Mouse (Mus musculus): ENCODE data around the gene Dusp19. TPM values are rescaled to one million over a fixed set of nuclear protein-coding genes. Genes with fewer than 3 reads are reported as not detected.

Dusp19 gene
- polyA plus RNA-seq, 1 experiment from 2014 or later: 13.3 TPM

DNA sequence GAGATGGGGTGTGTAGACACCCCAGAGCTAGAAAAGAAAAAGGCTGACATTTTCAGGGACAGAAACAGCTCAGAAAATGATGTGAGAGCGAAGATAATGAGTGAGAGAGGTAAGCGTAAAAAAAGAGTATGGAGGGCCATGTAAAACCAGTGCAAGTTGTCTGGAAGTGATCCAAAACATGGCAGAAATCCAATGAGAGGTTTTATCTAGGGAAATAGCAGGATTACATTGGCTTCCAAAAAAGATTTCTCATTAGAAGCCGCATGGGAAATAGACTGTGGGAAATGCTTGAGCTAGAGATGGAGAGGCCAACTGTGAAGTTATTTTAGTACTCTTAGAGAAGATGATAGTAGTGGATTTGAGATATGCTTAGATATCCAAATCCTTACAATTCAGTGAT is 5.1 kb downstream of the Dusp19 start:
- ATAC-seq (replicated peaks; ENCODE audit: insufficient number of reproducible peaks, low FRiP score, low TSS enrichment): no peak
- Histone ChIP-seq H3K4me2 (no peak overlapping the region), H3K4me1 (ENCODE audit: control insufficient read depth, insufficient read depth, low read length) (no peaks in the 10 kb centered on the region), H3K9ac (ENCODE audit: low read depth, low read length) (no peak overlapping the region), H3K9me3 (replicated peaks; ENCODE audit: control insufficient read depth, low read length) (no peaks in the 10 kb centered on the region), H3K27ac (ENCODE audit: low read depth, low read length) (no peak overlapping the region), H3K36me3 (ENCODE audit: control insufficient read depth, insufficient read depth, low read length) (0 out of 2 replicates have a peak, but pooled peaks cover 6% of the 10 kb centered on the region), H3K27me3 (ENCODE audit: control insufficient read depth, insufficient read depth, low read length) (no peaks in the 10 kb centered on the region), H3K4me3 (ENCODE audit: low read depth, low read length) (no peak overlapping the region)
- 85% methylated on average over 3 of the region's 3 CpGs for WGBS (ENCODE audit: insufficient replicate concordance)

DNA sequence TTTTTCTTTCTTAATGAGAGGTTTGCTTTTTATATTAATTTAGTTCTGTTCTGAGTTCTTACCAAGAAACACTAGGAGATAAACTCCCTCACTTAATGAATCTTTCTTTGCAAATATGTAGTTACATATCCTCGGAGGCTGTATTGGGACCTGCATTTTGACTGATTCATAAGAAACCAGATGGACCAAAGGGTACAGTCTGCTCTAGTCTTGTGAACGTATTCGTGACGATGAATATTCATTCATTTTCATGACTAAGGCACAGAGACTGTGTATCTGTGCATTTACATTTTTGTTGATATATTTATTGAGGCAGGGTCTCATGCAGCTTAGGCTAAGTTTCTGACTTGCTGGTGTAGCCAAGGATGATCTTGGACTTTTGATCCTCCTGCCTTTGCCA is 7.7 kb downstream of the Dusp19 start:
- no peak overlapping the region for H3K4me3 ChIP-seq (ENCODE audit: low read depth, low read length)
- no peak overlapping the region for H3K9ac ChIP-seq (ENCODE audit: low read depth, low read length)
- no peaks in the 10 kb centered on the region for H3K4me1 ChIP-seq (ENCODE audit: control insufficient read depth, insufficient read depth, low read length)
- no peaks in the 10 kb centered on the region for H3K9me3 ChIP-seq (replicated peaks; ENCODE audit: control insufficient read depth, low read length)
- ATAC-seq (replicated peaks; ENCODE audit: insufficient number of reproducible peaks, low FRiP score, low TSS enrichment): no peak
- H3K4me2 ChIP-seq: no peak overlapping the region
- no peak overlapping the region for H3K27ac ChIP-seq (ENCODE audit: low read depth, low read length)
- no peaks in the 10 kb centered on the region for H3K27me3 ChIP-seq (ENCODE audit: control insufficient read depth, insufficient read depth, low read length)
- H3K36me3 ChIP-seq (ENCODE audit: control insufficient read depth, insufficient read depth, low read length): 0 out of 2 replicates have a peak, but pooled peaks cover 6% of the 10 kb centered on the region
- 86% methylated on average over 4 of the region's 4 CpGs for WGBS (ENCODE audit: insufficient replicate concordance)

DNA sequence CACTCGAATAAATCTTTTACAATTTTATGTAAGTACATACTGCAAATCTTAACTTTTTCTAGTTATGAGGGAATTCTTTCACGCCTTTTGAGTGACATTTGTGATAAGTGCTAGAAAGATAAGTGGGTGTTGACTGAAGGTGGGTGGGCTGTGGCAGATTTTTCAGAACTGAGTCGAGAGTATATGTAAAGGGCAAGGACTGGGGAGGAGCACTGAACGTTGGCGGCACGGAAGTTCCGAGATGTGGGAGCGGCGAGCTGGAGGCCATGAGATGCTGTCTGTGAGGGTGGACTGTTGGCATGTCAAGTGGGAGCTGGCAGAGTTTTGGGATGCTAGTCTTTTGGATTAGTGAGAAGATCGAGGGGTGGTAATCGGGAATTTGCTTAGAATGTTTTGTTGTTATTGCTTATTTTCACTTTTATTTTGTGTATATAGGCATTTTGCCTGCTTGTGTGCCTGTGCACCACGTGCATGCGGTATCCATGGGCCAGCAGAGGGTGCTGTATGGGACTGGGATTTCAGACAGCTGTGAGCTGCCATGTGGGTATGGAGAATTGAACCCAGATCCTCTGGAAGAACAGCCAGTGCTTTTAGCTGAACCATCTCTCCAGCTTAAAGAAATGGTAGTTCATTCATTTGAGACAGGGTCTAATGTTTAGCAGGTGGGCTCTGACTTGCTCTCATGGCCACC is 15.6 kb downstream of the Dusp19 start:
- ATAC-seq (replicated peaks; ENCODE audit: insufficient number of reproducible peaks, low FRiP score, low TSS enrichment): no peak
- WGBS (ENCODE audit: insufficient replicate concordance): 70% methylated on average over 13 of the region's 13 CpGs
- Histone ChIP-seq H3K36me3 (ENCODE audit: control insufficient read depth, insufficient read depth, low read length) (no peaks in the 10 kb centered on the region), H3K27ac (ENCODE audit: low read depth, low read length) (no peak overlapping the region), H3K4me1 (ENCODE audit: control insufficient read depth, insufficient read depth, low read length) (no peaks in the 10 kb centered on the region), H3K9me3 (replicated peaks; ENCODE audit: control insufficient read depth, low read length) (no peaks in the 10 kb centered on the region), H3K4me2 (no peak overlapping the region), H3K9ac (ENCODE audit: low read depth, low read length) (no peak overlapping the region), H3K27me3 (ENCODE audit: control insufficient read depth, insufficient read depth, low read length) (no peaks in the 10 kb centered on the region), H3K4me3 (ENCODE audit: low read depth, low read length) (no peak overlapping the region)

DNA sequence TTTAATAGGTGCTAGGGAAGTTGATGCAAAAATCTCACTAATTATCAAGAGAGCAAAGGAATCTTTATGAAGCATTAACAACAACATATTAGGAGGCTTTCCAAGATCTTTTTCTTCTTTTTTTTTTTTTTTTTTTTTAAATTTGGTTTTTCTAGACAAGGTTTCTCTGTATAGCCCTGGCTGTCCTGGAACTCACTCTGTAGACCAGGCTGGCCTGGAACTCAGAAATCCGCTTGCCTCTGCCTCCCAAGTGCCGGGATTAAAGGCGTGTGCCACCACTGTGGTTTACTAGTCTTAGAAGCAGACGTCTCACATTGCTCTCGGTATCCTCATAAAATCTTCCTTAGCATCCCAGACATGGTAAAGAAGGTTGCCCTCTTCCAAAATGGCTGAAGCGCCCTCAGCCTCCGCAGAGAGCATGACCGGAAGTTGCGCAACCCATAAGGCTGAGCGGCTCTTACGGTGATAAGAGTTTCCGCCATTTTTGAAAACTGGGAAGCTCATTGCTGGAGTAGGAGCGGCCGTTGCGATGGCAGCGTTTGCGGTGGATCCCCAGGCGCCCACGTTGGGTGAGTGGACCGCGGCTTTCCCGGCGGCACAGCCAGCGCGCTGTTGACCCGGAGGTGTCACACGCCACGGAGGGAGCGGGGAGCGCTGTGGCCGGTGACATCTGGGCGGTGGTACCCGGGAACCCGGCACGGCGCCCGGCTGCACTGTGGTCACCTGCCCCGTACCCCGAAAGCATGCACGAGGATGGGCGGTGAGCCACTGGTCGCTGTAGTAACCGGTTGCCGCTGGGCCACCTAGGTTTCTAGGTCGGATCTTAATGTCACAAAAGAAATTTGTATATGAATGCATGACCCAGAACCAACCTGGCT is 21.8 kb downstream of the Dusp19 start:
- Histone ChIP-seq H3K9me3 (replicated peaks; ENCODE audit: control insufficient read depth, low read length) (no peaks in the 10 kb centered on the region), H3K27me3 (ENCODE audit: control insufficient read depth, insufficient read depth, low read length) (no peaks in the 10 kb centered on the region), H3K36me3 (ENCODE audit: control insufficient read depth, insufficient read depth, low read length) (no peaks in the 10 kb centered on the region), H3K4me3 (ENCODE audit: low read depth, low read length) (peak overlapping the region; percentile 61), H3K9ac (ENCODE audit: low read depth, low read length) (peak overlapping the region; percentile 62), H3K27ac (ENCODE audit: low read depth, low read length) (peak overlapping the region; percentile 46; the same call in 1 of the 2 replicates), H3K4me1 (ENCODE audit: control insufficient read depth, insufficient read depth, low read length) (0 out of 2 replicates have a peak, but pooled peaks cover 4% of the 10 kb centered on the region), H3K4me2 (peak overlapping the region; percentile 69)
- WGBS (ENCODE audit: insufficient replicate concordance): under 1% methylated on average over 45 of the region's 45 CpGs
- peak; percentile 93 for ATAC-seq (replicated peaks; ENCODE audit: insufficient number of reproducible peaks, low FRiP score, low TSS enrichment)

DNA sequence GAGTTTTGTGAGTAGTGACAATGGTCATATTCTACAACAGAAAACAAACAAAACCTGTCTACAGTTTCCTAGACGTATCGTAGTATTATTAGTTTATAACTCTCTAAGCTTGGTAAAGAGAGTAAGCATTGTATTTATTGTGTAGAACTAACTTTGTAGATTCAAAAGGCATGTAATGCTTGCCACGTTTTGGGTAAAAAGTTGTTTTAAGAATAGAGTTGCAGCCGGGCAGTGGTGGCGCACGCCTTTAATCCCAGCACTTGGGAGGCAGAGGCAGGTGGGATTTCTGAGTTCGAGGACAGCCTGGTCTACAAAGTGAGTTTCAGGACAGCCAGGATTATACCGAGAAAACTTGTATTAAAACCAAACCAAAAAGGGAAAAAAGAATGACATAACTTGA is 22.6 kb downstream of the Dusp19 start:
- Histone ChIP-seq H3K9ac (ENCODE audit: low read depth, low read length) (peak overlapping the region; percentile 62), H3K27me3 (ENCODE audit: control insufficient read depth, insufficient read depth, low read length) (no peaks in the 10 kb centered on the region), H3K9me3 (replicated peaks; ENCODE audit: control insufficient read depth, low read length) (no peaks in the 10 kb centered on the region), H3K36me3 (ENCODE audit: control insufficient read depth, insufficient read depth, low read length) (no peaks in the 10 kb centered on the region), H3K4me1 (ENCODE audit: control insufficient read depth, insufficient read depth, low read length) (0 out of 2 replicates have a peak, but pooled peaks cover 4% of the 10 kb centered on the region), H3K4me2 (peak overlapping the region; percentile 69), H3K4me3 (ENCODE audit: low read depth, low read length) (peak overlapping the region; percentile 61), H3K27ac (ENCODE audit: low read depth, low read length) (no peak overlapping the region)
- WGBS (ENCODE audit: insufficient replicate concordance): 13% methylated on average over 8 of the region's 8 CpGs
- ATAC-seq (replicated peaks; ENCODE audit: insufficient number of reproducible peaks, low FRiP score, low TSS enrichment): no peak

DNA sequence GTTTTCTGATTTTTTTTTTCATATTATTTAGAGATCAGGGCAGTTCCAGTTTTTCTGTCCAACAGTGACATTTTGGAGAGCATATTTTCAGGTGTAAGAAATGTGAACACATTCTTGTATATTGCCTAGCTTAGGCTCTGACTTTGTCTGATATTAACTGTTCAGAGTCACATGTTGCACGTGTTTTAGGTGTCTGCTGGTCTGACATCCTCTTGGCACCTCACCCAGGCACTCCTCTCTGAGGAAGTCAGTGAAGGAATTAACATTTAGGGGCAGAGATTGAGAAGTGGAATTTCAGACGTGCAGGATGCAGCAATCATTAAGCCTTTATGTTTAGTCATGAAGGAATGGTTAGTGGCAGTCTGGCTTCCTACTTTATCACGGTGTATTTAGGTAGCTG is 23.0 kb downstream of the Dusp19 start:
- 66% methylated on average over 3 of the region's 3 CpGs for WGBS (ENCODE audit: insufficient replicate concordance)
- Histone ChIP-seq H3K9ac (ENCODE audit: low read depth, low read length) (no peak overlapping the region), H3K4me3 (ENCODE audit: low read depth, low read length) (no peak overlapping the region), H3K27me3 (ENCODE audit: control insufficient read depth, insufficient read depth, low read length) (no peaks in the 10 kb centered on the region), H3K4me2 (peak overlapping the region; percentile 69), H3K9me3 (replicated peaks; ENCODE audit: control insufficient read depth, low read length) (no peaks in the 10 kb centered on the region), H3K4me1 (ENCODE audit: control insufficient read depth, insufficient read depth, low read length) (0 out of 2 replicates have a peak, but pooled peaks cover 4% of the 10 kb centered on the region), H3K36me3 (ENCODE audit: control insufficient read depth, insufficient read depth, low read length) (peaks cover 2% of the 10 kb centered on the region; the same call in 1 of the 2 replicates), H3K27ac (ENCODE audit: low read depth, low read length) (no peak overlapping the region)
- no peak for ATAC-seq (replicated peaks; ENCODE audit: insufficient number of reproducible peaks, low FRiP score, low TSS enrichment)

DNA sequence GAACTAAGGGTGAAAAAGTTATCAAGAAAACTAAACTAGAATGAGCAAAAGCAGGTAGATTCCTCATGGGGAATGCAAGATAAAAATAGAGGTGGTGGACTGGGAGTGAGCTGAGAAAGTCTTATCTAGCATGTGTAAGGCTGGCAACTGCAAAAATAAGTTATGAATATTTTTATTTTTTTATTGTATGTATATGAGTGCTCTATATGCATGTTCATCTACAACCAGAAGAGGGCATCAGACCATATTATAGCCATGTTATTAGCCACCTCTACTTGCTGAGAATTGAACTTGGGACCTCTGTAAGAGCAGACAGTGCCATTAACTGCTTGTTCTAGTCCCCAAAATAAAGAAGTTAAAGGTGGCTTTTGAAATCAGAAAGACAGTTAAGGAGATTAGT is 44.6 kb downstream of the Dusp19 start:
- no peak overlapping the region for H3K4me2 ChIP-seq
- no peak for ATAC-seq (replicated peaks; ENCODE audit: insufficient number of reproducible peaks, low FRiP score, low TSS enrichment)
- H3K27me3 ChIP-seq (ENCODE audit: control insufficient read depth, insufficient read depth, low read length): no peaks in the 10 kb centered on the region
- no peak overlapping the region for H3K9ac ChIP-seq (ENCODE audit: low read depth, low read length)
- no peaks in the 10 kb centered on the region for H3K4me1 ChIP-seq (ENCODE audit: control insufficient read depth, insufficient read depth, low read length)
- 0 out of 2 replicates have a peak, but pooled peaks cover 2% of the 10 kb centered on the region for H3K36me3 ChIP-seq (ENCODE audit: control insufficient read depth, insufficient read depth, low read length)
- H3K9me3 ChIP-seq (replicated peaks; ENCODE audit: control insufficient read depth, low read length): no peaks in the 10 kb centered on the region
- no peak overlapping the region for H3K27ac ChIP-seq (ENCODE audit: low read depth, low read length)
- no peak overlapping the region for H3K4me3 ChIP-seq (ENCODE audit: low read depth, low read length)

DNA sequence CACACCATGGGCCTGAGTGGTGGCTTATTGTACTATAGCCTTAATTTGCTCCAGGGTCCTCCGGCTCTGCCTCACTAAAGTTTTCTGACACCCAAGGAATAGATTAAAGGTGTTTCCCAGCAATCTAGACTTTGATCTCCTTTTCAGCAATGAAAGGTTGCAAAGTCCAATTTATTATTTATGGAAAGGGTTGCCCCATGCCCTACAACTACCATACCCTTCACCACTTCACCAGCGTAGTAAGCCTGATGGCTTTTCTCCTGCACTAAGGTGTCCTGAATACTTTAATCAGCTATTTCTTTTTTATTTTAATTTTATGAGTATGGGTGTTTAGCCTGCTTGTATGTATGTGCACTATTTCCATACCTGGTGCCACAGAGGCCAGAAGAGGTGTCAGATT is 45.8 kb downstream of the Dusp19 start:
- Histone ChIP-seq H3K4me2 (no peak overlapping the region), H3K27ac (ENCODE audit: low read depth, low read length) (no peak overlapping the region), H3K4me3 (ENCODE audit: low read depth, low read length) (no peak overlapping the region), H3K27me3 (ENCODE audit: control insufficient read depth, insufficient read depth, low read length) (no peaks in the 10 kb centered on the region), H3K36me3 (ENCODE audit: control insufficient read depth, insufficient read depth, low read length) (0 out of 2 replicates have a peak, but pooled peaks cover 2% of the 10 kb centered on the region), H3K4me1 (ENCODE audit: control insufficient read depth, insufficient read depth, low read length) (no peaks in the 10 kb centered on the region), H3K9me3 (replicated peaks; ENCODE audit: control insufficient read depth, low read length) (no peaks in the 10 kb centered on the region), H3K9ac (ENCODE audit: low read depth, low read length) (no peak overlapping the region)
- no peak for ATAC-seq (replicated peaks; ENCODE audit: insufficient number of reproducible peaks, low FRiP score, low TSS enrichment)
- 94% methylated on average over 2 of the region's 2 CpGs for WGBS (ENCODE audit: insufficient replicate concordance)

All from heart, embryonic 11.5 days (tissue).